Mouse (Mus musculus) retina, adult 2 months (tissue): Measurements from ENCODE around the gene Hsf5.

ENCODE experiments used
- DNase-seq: peaks from one replicate; pipeline ENCODE4 v3.0.0-alpha.2; 2012; ENCODE audit warnings: low read depth, low spot score

Gene Hsf5

DNA sequence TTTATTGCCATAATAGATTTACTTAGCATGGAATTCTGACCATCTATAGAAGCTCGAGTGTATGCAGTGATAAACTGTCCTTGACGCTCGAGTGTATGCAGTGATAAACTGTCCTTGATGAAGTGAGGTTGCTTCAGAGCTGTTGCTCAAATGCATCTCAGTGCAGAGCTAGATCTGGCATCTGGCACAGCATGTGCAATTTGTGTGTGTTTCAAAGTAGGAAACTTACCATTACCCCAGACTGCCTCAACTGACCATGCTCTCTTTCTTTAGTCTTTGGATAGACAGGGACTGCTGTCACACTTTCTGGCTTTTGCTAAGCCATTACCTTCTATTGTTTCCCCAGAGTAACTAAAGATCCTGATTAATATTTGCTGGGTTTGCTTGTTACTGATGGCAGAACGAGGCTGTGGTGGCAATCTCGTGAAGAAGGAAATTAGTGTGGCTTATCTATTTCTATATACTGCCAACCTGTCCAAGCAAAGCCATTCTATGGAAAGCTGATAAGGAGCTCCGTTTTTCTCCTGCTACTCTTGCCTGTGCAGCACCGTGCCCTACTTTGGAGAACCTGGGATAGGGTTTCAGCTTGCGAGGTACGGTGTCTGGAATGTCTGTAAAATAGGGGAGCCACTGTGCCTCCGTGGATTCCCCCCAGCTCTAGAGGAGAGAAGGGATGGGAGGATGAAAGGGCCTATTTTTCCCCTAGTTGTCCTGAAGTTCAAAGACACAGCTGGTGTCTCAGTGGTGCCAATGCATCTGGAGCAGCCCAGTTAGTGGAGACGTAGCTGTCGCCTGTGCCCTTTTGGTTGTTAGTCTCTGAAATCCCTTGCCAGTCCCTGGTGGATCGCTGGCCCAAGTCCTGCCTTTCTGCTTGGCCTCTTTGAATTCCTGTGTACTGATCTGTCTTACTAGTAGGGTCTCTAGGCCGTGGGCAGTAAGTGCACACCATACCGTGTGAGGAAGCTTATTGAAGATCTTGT lies 70.6 kb downstream of the Hsf5 start:
- no peak for DNase-seq

DNA sequence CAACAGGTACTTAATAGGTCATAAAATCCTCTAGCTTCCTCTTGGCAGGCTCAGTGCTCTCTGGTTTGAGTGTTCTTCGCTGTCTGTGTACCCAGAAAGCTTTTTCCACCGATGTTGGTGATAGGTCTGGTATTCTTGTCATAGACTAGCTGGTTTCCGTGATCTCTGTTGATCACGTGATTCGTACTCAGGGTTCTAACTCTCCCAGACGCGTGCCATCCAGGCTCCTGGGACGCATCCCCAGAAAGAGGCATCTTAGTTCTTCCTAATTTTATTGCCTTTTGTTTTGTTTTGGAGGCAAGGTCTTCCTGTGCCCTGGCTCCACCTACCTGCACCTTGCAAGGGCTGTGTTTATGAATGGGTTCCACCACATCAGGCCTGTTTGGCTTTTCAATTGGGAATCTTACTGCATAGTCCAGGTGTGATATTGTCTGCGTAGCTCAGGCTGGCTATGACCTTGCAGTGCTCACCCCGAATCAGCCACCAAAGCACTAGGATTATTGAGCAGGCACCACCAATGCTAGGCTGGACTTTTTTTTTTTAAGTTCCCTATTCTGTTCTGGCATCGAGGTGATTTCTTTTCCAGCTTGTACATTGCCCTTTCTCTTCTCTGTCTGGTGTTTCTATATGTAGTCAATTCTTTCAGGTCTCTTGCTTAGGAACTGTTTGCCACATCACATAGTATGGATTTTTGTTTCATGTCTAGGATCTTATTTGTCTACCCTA lies 71.7 kb downstream of the Hsf5 start:
- no peak for DNase-seq

DNA sequence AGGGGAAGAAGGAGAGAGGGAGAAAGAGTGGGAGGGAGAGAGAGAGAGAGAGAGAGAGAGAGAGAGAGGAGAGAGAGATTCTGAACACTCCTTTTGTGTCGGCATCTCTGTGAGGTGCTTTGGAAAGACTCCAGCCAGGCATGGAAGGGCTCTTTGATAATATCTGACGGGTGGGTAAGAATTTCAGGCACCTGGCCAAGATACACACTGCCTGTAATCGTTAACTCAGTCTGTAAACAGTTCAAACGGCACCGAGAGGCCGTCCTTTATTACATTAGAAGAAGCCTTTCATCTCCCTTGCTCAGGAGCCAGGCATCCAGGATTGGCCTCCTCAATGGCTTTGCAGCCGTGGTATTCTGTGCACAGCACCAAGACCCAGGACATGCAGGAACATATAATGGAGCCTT lies 72.4 kb downstream of the Hsf5 start:
- no peak for DNase-seq

DNA sequence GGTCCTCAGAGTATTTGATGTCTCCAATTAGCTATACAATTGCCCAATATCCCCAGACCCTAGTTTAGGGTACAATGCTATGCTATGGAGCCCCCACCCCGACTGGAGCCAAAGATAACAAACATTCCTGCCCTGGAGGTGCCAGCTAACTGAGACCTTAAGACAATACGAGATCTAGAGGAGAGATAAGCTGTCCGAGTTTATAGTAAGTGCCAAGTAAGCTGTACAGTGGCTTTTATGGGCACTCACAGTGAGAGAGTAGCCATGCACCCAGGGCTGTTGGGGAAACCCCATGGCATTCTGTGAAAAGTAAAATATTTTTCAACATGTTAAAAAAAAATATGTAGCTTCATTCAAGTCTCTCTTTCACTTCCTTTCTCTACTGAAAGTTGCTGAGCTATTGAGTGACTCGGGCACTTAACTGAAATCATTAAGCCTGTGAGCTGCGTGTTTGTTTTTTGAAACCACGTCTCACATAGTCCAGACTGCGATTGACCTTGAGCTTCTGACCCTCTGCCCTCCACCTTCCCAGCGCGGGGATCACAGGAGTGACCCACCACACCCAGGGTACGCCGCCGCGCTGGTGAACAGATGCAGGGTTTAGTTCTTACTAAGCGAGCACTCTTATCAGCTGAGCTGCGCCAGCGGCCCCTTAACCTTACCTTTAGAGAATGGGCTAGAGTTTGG lies 73.2 kb downstream of the Hsf5 start:
- no peak for DNase-seq

DNA sequence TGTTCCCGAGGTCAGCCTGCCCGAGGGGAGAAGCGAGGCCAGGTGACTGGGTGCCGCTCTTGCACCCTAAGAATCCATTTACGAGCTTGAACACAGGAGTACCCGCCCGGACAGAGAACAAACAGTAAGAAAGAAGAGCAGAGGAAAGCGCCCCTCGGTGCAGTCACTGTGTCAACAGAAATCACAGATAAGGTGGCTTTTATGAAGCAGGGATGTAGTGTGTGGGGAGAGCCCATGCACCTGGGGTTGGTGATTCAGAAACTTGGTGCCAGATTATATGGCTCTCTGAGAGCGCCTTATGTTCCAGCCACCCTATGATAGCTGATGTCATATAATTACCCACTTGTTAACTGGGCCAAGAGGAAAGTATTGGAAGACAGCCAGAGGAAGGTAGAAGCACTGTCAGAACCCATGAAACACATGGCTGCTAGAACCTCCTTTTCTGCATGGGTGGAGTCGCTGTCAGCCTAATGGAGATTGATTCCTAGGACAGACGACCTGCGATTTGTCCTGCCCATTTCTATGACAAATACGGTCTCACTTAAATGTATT lies 80.2 kb downstream of the Hsf5 start:
- no peak for DNase-seq

DNA sequence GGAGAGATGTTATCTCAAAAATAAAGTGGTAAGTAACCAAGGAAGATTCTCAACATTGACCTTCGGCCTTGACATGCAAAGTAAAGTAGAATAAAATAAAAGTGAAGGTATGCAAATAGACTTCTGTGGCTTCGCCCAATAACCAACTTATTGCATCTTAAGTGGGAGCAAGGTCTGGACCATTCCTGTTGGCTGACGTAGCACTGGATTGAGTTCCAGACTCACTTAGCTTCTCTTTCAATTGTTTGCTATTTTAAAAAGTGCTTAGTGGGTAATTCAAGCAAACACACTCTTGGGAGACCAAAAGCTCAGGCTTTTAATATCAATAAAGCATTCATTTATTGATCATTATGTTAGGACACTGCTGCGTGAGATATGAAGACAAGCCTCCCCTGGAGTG lies 81.2 kb downstream of the Hsf5 start:
- DNase-seq: no peak

DNA sequence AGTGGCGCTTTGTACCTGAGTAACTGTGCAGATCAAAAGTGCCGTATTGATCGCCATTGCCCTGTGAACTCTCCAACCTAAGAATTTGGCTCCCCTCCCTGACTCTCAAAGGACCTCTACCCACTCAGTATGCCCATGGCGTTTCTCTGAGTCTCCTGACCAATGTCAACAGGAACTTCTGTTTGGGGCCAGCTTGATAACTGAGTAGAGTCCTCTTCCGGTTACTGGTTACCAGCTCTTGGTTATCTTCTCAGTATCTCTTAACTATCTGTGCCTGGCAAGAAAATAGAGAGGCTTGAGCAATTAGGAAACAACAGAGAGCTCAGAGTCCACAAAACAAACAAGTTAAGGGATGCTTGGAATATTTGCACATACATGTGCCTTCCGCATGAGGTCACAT lies 84.1 kb downstream of the Hsf5 start:
- no peak for DNase-seq

DNA sequence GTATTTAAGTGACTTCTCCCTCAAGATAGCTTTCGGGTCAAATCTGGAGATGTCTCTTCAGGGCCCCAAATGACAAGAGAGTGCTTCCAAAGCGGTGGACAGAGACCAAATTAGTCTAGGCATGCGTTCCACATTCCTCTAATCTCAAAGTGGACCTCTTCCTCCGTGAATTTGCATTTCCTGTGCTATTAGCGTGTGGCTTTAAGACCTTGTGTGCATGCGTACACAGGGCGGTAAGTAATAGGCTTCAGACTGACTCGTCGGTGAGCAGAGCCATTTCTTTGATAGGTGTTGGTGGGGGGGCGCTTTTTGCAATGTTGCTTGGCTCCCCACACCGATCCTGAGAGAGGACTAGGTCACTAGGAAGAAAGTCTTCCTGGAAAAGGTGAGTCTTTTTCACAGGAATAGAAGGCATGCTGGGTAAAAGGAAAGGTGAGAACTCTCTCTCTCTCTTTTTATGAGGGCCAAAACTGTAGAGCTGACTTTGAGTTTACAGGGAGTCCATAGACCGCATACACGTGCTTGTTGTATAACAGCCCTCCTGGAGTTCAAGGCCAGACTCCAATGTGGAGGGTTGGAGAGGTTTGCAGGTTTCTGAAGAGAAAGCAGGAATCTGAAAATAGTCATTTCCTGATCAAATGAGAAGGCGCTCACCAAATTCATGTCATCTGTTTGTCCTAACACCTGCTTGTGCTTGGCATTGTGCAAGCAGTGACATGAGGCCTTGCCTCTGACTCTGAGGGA lies 85.1 kb downstream of the Hsf5 start:
- no peak for DNase-seq

DNA sequence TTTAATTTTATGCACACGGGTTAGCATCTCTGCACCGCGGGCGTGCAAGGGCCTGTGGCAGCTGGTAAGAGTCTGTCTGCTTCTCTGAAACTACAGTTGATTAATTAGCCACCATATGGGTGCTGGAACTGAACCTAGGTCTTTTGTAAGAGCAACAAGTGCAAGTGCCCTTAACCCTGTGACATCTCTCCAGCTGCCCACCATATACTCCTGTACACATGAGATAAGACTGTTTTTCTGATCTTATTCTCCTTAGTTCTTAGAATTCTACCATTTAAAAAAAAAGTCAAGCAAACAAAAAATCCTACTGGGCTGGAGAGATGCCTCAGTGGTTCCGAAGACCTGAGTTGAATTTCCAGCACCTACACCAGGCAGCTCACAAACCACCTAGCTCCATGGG lies 86.7 kb downstream of the Hsf5 start:
- DNase-seq: no peak

DNA sequence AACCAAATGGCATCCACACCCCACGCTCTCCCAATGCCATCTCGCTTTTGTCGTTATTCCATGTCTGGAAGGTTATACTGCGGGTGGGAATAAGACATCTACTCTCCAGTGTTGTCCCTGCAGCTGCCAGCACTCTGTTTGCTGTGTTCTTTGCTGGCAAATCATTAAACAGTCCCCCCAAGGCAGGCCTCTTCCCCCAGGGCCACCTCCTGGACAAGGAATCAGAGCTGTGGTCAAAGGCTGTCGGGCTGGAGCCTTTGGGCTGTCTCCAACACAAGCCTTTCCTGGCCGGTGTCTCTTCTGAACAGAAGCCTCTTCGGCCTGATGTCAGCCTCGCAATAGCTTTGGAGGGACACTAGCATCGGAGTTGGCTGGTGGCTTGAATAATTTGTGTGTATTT lies 87.3 kb downstream of the Hsf5 start:
- no peak for DNase-seq

DNA sequence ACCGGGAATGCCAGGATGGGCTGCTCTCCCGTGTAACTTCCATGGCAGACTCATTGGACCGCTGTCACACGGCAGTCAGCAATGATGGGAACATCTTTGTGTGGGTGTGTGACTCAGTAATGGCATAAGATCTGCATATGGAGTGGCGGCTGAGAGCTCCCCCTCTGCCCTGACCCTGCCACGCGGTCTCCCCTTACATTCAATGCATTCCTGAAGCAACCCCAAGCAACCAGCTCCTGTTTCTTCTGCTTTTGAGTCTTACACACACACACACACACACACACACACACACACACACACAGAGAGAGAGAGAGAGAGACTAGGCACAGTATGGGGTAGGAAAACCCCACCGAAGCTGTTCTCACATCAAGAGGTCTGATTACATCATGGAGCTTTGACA lies 90.6 kb downstream of the Hsf5 start:
- no peak for DNase-seq

DNA sequence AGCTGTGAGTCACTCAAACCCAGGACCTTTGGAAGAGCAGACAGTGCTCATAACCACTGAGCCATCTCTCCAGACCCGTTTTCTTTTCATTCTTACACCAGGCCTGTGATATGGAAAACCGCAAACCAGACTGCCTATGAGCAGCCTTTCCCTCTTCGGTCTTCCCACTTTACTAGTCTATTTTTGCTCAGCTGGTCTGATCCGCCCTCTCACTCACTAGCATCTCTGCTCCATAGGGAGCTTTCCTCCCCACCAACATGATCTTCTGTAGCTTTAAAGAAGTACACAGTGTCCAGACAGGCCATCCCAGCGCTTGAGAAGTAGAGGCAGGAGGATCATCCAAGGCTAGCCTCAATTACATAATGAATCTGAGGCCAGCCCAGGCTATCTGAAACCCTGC lies 92.0 kb downstream of the Hsf5 start:
- DNase-seq: no peak
